Comparison of ENCODE assay signal across 30 mouse cellular contexts in the genomic region with DNA sequence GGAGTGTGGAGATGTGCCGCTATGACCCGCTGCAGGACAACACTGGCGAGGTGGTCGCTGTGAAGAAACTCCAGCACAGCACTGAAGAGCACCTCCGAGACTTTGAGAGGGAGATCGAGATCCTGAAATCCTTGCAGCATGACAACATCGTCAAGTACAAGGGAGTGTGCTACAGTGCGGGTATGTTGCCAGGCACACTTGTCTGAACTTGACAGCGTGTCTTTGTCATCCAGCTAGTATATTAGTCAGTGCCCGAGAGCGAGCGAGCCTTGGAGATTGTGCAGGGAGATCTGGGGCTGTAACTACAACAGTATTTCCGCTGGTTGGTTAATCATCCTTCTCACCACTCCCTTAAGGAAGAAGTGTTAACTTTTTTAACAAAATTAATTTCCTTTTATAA. TPM values are rescaled to one million over a fixed set of nuclear protein-coding genes. Genes with fewer than 3 reads are reported as not detected.
A peak's percentile ranks its signal among the peaks of the same experiment; 100 is the strongest.
DNase-seq lines count a peak whose midpoint lies in the region; ATAC-seq and TF ChIP-seq lines count a peak whose summit lies in the region.
"Had no signal": no experiment of that assay in that cellular context is flagged by ENCODE, and none has a peak within 500 bp of the region (broad histone marks: within the 10 kb centered on the region; RNA-seq: fewer than 3 reads in every experiment).

No protein-coding gene starts in this region.

- no peak overlapping the region for H3K4me2 ChIP-seq in stomach, postnatal 0 days (replicated peaks; ENCODE audit: low read depth)
- H3K4me2 ChIP-seq in hindbrain, postnatal 0 days (ENCODE audit: low read depth, low read length), result no peak overlapping the region
- H3K4me2 ChIP-seq: embryonic facial prominence, embryonic 13.5 days; embryonic facial prominence, embryonic 15.5 days; forebrain, embryonic 13.5 days; forebrain, embryonic 15.5 days had no signal

- peaks cover 15% of the 10 kb centered on the region for H3K36me3 ChIP-seq in stomach, postnatal 0 days (ENCODE audit: control insufficient read depth, insufficient read depth, low read length)
- peaks cover 28% of the 10 kb centered on the region for H3K36me3 ChIP-seq in hindbrain, postnatal 0 days (ENCODE audit: insufficient read depth, low read length)

- 0 out of 2 replicates have a peak, but pooled peaks have one; percentile 32 for ATAC-seq in stomach, postnatal 0 days (ENCODE audit: low FRiP score, low TSS enrichment)
- no peak for ATAC-seq in hindbrain, postnatal 0 days
- ATAC-seq: activated CD4-positive, CD25-positive, alpha-beta regulatory T cell, adult 4 months; CD4-positive, CD25-positive, alpha-beta regulatory T cell, adult 4 months; forebrain, embryonic 13.5 days; forebrain, embryonic 15.5 days; Patski had no signal

- intact Hi-C loops in heart, postnatal 25 days (cut with DNase I), result no loop called here

- H3K4me3 ChIP-seq in stomach, postnatal 0 days (ENCODE audit: low read depth, low read length), result no peak overlapping the region
- no peak overlapping the region for H3K4me3 ChIP-seq in hindbrain, postnatal 0 days (ENCODE audit: low read length)
- H3K4me3 ChIP-seq: embryonic facial prominence, embryonic 13.5 days; embryonic facial prominence, embryonic 15.5 days; erythroblast, embryonic 14.5 days; forebrain, embryonic 13.5 days; forebrain, embryonic 15.5 days had no signal

- no peaks in the 10 kb centered on the region for H3K27me3 ChIP-seq in stomach, postnatal 0 days (ENCODE audit: control insufficient read depth, insufficient read depth, low read length)
- H3K27me3 ChIP-seq in hindbrain, postnatal 0 days (ENCODE audit: insufficient read depth, low read length), result no peaks in the 10 kb centered on the region
- H3K27me3 ChIP-seq: CH12.LX; embryonic facial prominence, embryonic 13.5 days; embryonic facial prominence, embryonic 15.5 days; forebrain, embryonic 13.5 days; forebrain, embryonic 15.5 days; Patski had no signal

- H3K27ac ChIP-seq in stomach, postnatal 0 days (replicated peaks), result no peak overlapping the region
- no peak overlapping the region for H3K27ac ChIP-seq in hindbrain, postnatal 0 days
- H3K27ac ChIP-seq: embryonic facial prominence, embryonic 13.5 days; embryonic facial prominence, embryonic 15.5 days; forebrain, embryonic 13.5 days; forebrain, embryonic 15.5 days had no signal

- no peak for TF ChIP-seq CTCF in stomach, postnatal 0 days (IDR thresholded peaks at IDR 0.05; ENCODE audit: low read depth)
- TF ChIP-seq CTCF in hindbrain, postnatal 0 days (IDR thresholded peaks at IDR 0.05; ENCODE audit: low read depth), result no peak

- TF ChIP-seq EP300 in stomach, postnatal 0 days (optimal IDR thresholded peaks at IDR 0.05), result no peak

- peak; percentile 53 for DNase-seq in heart, adult 11 months
- DNase-seq in heart, postnatal 25 days (ENCODE audit: low spot score), result no peak
- peak; percentile 65 for DNase-seq in urinary bladder, postnatal 14 days (ENCODE audit: low spot score)
- DNase-seq in urinary bladder, adult 2 months (ENCODE audit: low spot score), result no peak
- DNase-seq in fat pad, adult 2 months (ENCODE audit: extremely low read depth, low read depth, low spot score), result peak; percentile 88
- no peak for DNase-seq in stomach, postnatal 0 days (ENCODE audit: low spot score)
- DNase-seq in hindbrain, postnatal 0 days (ENCODE audit: low spot score), result no peak
- no peak for DNase-seq in left cerebral cortex, adult 8-10 months (ENCODE audit: low spot score in 2 of 2)
- DNase-seq: adrenal gland, adult 8-10 months; adrenal gland, postnatal 14 days; adrenal gland, postnatal 36 days; B cell, adult 2 months; cerebellum, adult 18-20 months; cerebellum, adult 8-10 months; cerebellum, adult 9-11 months; cerebellum, postnatal 14 days; cerebellum, postnatal 36 days; embryo, embryonic 11 days had no signal

- H3K4me1 ChIP-seq in stomach, postnatal 0 days (replicated peaks; ENCODE audit: control insufficient read depth, insufficient read depth), result no peaks in the 10 kb centered on the region
- no peaks in the 10 kb centered on the region for H3K4me1 ChIP-seq in hindbrain, postnatal 0 days (ENCODE audit: insufficient read depth, low read length)
- H3K4me1 ChIP-seq: embryonic facial prominence, embryonic 13.5 days; embryonic facial prominence, embryonic 15.5 days had no signal

- no peak overlapping the region for H3K9ac ChIP-seq in stomach, postnatal 0 days (ENCODE audit: low read length)
- H3K9ac ChIP-seq in hindbrain, postnatal 0 days (replicated peaks; ENCODE audit: low read length), result no peak overlapping the region
- H3K9ac ChIP-seq: embryonic facial prominence, embryonic 13.5 days; embryonic facial prominence, embryonic 15.5 days; forebrain, embryonic 13.5 days; forebrain, embryonic 15.5 days had no signal

- WGBS in stomach, postnatal 0 days, result 79% methylated on average over 13 of the region's 13 CpGs
- 85% methylated on average over 13 of the region's 13 CpGs for WGBS in hindbrain, postnatal 0 days

- no peaks in the 10 kb centered on the region for H3K9me3 ChIP-seq in stomach, postnatal 0 days (ENCODE audit: control insufficient read depth, low read length)
- H3K9me3 ChIP-seq in hindbrain, postnatal 0 days (ENCODE audit: low read length), result no peaks in the 10 kb centered on the region
- H3K9me3 ChIP-seq: embryonic facial prominence, embryonic 13.5 days; embryonic facial prominence, embryonic 15.5 days; forebrain, embryonic 13.5 days; forebrain, embryonic 15.5 days; G1E had no signal

RNA-seq across cellular contexts. Expression of gene Insl6, which starts 24.2 kb away (rescaled TPM):
- under 1 TPM; 0.39 to 0.62 TPM for total RNA-seq in heart, postnatal 25 days (2021)
- 8.4 and 10.0 TPM in 2 replicates for polyA plus RNA-seq in urinary bladder, adult 2 months (2012; rRNA removed)
- polyA plus RNA-seq in stomach, postnatal 0 days (2015; fragmentation: Nextera tagmentation; extraction: Ambion mirVana), result 3.0 and 3.2 TPM in 2 replicates
- 2.3 TPM in 1 of 2 replicates, not detected in the other for total RNA-seq in hindbrain, postnatal 0 days (2014; rRNA removed)
- polyA plus RNA-seq in hindbrain, postnatal 0 days (2015; fragmentation: Nextera tagmentation; extraction: Ambion mirVana), result 1.8 and 2.6 TPM in 2 replicates
- 1 to 10 TPM in 1 of 4 experiments, under 1 TPM in 1, not detected in 2; 0.57 to 1.4 TPM for total RNA-seq in left cerebral cortex, adult 8-10 months (2022)
- polyA plus RNA-seq: erythroblast, embryonic 14.5 days had no signal

RNA-seq across cellular contexts. Expression of gene Rln1, which starts 33.6 kb away (rescaled TPM):
- not detected for total RNA-seq in heart, postnatal 25 days (2021)
- 0.24 and 0.65 TPM in 2 replicates for polyA plus RNA-seq in urinary bladder, adult 2 months (2012; rRNA removed)
- polyA plus RNA-seq in stomach, postnatal 0 days (2015; fragmentation: Nextera tagmentation; extraction: Ambion mirVana), result 0.24 TPM in 1 of 2 replicates, not detected in the other
- 3.1 and 6.6 TPM in 2 replicates for total RNA-seq in hindbrain, postnatal 0 days (2014; rRNA removed)
- polyA plus RNA-seq in hindbrain, postnatal 0 days (2015; fragmentation: Nextera tagmentation; extraction: Ambion mirVana), result 7.2 and 7.3 TPM in 2 replicates
- total RNA-seq in left cerebral cortex, adult 8-10 months (2022), result 1 to 10 TPM in 3 of 4 experiments, under 1 TPM in 1; 0.40 to 3.3 (median 1.4) TPM
- total RNA-seq: adrenal gland, adult 18-20 months; adrenal gland, adult 8-10 months; adrenal gland, postnatal 14 days; adrenal gland, postnatal 36 days; CH12.LX; common myeloid progenitor, adult 5-6 weeks had no signal
- polyA plus RNA-seq: activated CD4-positive, CD25-positive, alpha-beta regulatory T cell, adult 4 months; CD4-positive, CD25-positive, alpha-beta regulatory T cell, adult 4 months; embryonic facial prominence, embryonic 13.5 days; erythroblast, embryonic 14.5 days; G1E; Patski had no signal

RNA-seq across cellular contexts. Expression of gene Jak2, which starts 49.3 kb away (rescaled TPM):
- 10 to 100 TPM; 16.6 to 17.7 TPM for total RNA-seq in heart, postnatal 25 days (2021)
- 35.5 and 35.8 TPM in 2 replicates for polyA plus RNA-seq in urinary bladder, adult 2 months (2012; rRNA removed)
- 6.8 and 7.1 TPM in 2 replicates for polyA plus RNA-seq in stomach, postnatal 0 days (2015; fragmentation: Nextera tagmentation; extraction: Ambion mirVana)
- 18.8 and 25.7 TPM in 2 replicates for total RNA-seq in hindbrain, postnatal 0 days (2014; rRNA removed)
- 9.5 and 9.8 TPM in 2 replicates for polyA plus RNA-seq in hindbrain, postnatal 0 days (2015; fragmentation: Nextera tagmentation; extraction: Ambion mirVana)
- 10 to 100 TPM; 34.2 to 39.8 (median 35.1) TPM for total RNA-seq in left cerebral cortex, adult 8-10 months (2022)

Comparison
In these comparisons a context has a peak if more than half of its experiments do, and no peak if none do; other contexts are left out.
1. DNase-seq: peak in heart, adult 11 months (single experiment), urinary bladder, postnatal 14 days (single experiment) and fat pad, adult 2 months (single experiment); none in heart, postnatal 25 days (single experiment), urinary bladder, adult 2 months (single experiment), stomach, postnatal 0 days (single experiment), hindbrain, postnatal 0 days (single experiment) and left cerebral cortex, adult 8-10 months (0 of 2).